Mouse (Mus musculus) gastrocnemius, postnatal 25 days (tissue): ENCODE data around the gene Mob3b. TPM values are rescaled to one million over a fixed set of nuclear protein-coding genes. Genes with fewer than 3 reads are reported as not detected.

Experiments
- DNase-seq: peaks from one replicate; pipeline ENCODE4 v3.0.0; 2022
- total RNA-seq, 2 experiments: library from RNA; stranded (reverse); gene quantifications; 1 replicate in 1 of 2; 2 replicates in 1 of 2; pipeline ENCODE4 v1.2.3; 2021

Mob3b gene
- total RNA-seq, 2 experiments from 2014 or later = 0.96 to 1.4 TPM

- no peak for DNase-seq
These were observed 10.7 kb downstream of the Mob3b start for GRCm38 (mm10) chr4:35146597-35146996.

DNA sequence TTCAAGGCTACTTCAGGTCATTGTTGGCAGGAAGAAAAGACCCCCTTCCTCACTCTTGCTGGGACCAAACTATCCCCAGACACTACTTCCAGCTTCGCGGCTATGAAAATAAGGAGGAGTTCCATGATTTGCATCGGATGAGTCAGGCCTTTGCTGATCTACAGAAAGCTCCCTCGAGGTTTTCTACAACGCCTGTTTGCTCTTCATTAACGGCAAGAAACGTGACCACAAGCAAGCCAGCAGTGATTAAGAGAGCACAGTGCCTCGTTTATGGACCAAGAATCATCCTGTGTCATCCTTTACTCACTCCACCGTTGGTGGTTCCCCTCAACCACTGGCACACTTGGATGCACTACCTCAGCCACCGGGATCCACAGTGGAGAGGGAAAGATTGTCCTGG, 11.6 kb downstream of the Mob3b start:
- no peak for DNase-seq

- DNase-seq = peak; percentile 45
These were observed 13.7 kb downstream of the Mob3b start for GRCm38 (mm10) chr4:35143472-35144102.

DNA sequence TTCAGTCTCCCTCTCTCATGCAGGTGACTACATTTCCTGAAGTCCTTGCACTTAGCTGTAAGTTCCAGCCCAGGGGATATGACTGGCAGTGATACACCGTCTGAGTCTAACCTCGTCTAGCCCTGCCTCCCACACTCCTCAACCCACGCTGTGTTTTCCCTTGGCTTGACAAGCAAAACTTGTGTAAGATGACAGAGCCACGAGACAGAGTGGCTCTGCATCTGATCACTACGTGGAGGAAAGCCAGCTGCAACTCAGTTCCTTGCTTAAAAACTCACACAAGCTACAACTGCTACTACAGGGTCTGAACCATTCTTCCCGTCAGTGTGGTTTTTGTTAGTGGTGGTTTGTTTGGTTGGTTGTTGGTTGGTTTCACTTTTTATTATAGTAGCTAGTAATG, 17.0 kb downstream of the Mob3b start:
- no peak for DNase-seq

- DNase-seq = no peak
These were observed 19.2 kb downstream of the Mob3b start for GRCm38 (mm10) chr4:35138077-35138476.

GRCm38 (mm10) chr4:35136996-35137395, 20.3 kb downstream of the Mob3b start:
- DNase-seq = no peak

DNA sequence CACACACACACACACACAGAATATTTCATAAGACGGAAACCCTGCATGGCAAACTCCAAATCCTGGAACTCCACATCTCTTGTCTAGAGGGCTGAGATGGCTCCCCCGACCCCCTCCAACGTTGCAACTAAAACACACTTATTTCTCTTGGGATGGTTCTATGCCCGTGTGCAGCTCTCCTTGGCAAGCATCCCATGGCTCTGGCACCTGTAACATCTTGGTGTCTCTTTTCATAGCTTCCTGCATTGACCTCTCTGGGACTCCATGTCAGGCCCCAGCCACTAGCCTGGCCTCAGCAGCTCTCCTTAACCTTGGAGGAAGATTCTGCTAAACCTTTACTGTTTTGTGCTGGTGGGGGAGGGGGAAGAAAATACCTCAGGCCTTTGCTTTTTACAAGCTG, 21.5 kb downstream of the Mob3b start:
- DNase-seq = no peak

DNA sequence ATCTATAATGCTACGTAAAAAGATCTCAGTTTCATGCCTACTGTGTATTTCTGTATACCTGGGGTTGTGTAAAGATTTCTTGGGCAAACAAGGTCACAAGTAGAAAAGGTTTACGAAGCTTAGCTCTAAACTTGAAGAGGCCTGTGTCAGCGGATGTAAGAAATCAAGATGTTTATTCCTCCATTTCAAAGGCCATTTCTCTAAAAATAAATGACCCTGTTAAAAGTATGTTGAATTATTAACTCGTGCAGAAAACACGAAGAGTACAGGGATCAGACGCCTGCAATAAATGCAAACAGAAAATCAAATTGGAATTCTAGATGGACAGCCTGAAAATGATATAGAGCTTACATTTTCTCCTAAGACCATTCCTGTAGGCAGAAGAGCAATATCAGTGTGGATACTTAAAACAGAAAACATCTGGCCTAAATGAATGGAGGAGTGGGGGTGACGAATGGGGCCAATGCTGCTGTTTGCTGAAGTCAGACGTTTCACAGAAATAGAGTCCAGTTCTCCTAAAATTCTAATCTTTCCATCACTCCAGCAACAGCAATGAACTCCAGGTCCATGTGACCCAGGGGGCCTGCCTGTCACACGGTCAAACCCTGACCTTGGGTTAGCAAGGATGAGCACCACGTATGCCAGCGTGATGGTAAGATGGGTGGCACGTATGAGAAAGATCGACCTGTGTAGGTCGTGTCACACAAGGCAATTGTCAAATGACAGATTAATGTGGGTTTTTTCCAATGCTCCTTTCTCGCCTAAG, 22.3 kb downstream of the Mob3b start:
- no peak for DNase-seq

GRCm38 (mm10) chr4:35133411-35133810, 23.9 kb downstream of the Mob3b start:
- DNase-seq = no peak

DNA sequence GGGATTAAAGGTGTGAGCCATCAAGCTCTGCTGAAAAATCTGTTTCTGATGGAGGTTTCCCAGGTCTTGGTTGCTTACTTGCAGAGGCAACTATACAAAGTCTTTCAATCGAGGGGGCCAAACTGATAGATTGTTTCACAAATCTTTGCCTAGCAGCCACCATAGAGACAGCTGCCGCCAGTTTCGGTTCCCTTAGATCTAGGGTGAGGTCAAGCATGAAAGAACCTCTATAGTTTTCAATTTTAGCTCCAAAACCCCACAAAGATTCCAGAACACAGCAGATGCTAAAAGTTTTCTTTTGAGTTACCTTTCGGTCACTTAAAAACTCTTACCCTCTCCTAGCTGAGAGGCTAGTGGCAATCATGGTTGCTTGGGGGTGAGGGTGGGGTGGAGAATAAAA, 25.7 kb downstream of the Mob3b start:
- no peak for DNase-seq

GRCm38 (mm10) chr4:35130411-35130948, 26.8 kb downstream of the Mob3b start:
- DNase-seq = no peak

- DNase-seq = no peak
These were observed 29.5 kb downstream of the Mob3b start for GRCm38 (mm10) chr4:35127759-35128158.

- no peak for DNase-seq
These were observed 30.5 kb downstream of the Mob3b start for GRCm38 (mm10) chr4:35126776-35127175.

GRCm38 (mm10) chr4:35125299-35125777, 31.9 kb downstream of the Mob3b start:
- DNase-seq = no peak

GRCm38 (mm10) chr4:35124027-35124426, 33.3 kb downstream of the Mob3b start:
- DNase-seq = no peak

DNA sequence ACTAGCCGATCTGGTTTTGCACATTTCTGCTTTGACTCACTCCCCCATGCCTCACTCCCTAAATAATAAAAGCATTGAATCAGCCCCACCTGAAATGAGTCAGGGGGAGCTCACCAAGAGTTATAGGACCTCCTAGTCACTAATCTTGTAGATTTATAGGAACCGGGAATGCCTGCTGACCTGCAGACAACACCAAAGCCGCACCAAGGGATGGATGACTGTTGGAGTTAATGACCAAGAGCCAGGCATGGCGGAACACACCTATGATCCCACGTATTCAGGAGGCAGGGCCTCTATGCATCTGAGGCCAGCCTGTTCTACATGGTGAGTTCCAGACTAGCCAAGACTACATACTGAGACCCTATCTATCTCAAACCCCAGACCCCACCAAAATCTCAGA, 34.2 kb downstream of the Mob3b start:
- DNase-seq = no peak

GRCm38 (mm10) chr4:35121060-35121459, 36.2 kb downstream of the Mob3b start:
- DNase-seq = no peak

DNA sequence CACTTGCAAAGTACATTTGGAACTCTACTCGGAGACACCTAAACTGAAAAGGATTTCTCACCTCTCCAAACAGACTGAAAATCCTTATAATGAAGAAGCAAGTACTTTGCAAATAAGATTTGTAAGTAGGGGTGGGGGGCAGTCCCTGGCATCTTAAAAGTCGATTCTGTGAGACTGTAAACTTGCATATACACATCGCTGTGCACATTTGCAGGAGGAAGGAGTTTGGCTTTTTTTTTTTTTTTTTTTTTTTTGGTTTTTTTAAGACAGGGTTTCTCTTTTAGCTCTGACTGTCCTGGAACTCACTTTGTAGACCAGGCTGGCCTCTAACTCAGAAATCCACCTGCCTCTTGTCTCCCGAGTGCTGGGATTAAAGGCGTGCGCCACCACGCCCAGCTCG, 36.7 kb downstream of the Mob3b start:
- DNase-seq = no peak

GRCm38 (mm10) chr4:35120159-35120558, 37.1 kb downstream of the Mob3b start:
- no peak for DNase-seq

DNA sequence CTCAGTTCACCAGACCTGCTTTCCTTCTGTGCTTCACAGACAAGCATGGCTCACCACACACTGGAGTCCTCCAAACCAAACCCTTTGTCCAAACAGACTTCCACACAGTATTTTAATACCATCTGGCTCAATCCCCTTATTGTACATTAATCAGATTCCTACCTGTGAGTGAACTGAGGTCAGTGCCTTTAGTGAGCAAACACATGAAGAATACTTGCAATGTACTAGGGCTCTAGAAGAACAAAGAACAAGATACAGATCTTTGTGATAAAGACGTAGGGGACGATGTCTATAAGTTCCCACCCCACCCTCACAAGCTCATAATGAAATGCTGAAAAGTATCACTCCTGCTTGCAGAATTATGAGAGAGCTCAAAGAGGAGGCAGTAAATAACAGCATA, 38.4 kb downstream of the Mob3b start:
- no peak for DNase-seq

DNA sequence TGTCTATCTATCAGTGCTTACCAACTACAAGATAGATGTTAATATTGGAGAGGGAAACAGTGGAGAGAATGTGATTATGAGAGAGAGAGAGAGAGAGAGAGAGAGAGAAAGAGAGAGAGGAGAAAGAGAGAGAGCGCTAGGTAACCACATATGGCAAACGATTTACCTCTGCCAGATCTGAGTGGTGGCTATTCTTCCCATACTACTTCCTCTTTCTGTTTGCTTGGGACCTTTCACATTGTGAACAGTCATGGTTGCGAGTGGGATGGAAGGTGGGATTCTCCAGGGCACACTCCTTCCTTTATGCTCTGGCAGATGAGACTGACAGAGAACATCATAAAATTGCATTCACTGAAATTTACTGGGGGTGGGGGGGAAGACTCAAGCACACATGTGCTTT, 40.1 kb downstream of the Mob3b start:
- no peak for DNase-seq

DNA sequence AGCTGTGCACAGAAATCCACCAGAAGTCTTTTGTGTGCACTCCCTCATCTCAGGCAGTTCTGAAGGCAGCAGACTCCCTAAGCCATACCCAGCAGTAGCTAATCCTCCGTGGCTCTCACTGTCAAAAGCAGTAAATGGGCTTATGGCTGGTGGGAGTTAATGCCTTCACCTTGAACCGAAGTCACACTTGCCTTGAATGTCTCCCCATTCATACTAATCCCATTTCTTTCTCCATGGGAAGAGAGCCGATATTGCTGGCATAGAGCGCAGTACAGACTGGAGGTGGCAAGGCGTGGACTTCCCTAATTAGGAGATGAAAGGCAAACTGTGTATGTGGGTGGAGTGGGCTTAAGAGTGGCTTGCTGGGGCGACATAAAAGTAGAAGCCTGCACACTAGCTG, 41.4 kb downstream of the Mob3b start:
- DNase-seq = no peak

DNA sequence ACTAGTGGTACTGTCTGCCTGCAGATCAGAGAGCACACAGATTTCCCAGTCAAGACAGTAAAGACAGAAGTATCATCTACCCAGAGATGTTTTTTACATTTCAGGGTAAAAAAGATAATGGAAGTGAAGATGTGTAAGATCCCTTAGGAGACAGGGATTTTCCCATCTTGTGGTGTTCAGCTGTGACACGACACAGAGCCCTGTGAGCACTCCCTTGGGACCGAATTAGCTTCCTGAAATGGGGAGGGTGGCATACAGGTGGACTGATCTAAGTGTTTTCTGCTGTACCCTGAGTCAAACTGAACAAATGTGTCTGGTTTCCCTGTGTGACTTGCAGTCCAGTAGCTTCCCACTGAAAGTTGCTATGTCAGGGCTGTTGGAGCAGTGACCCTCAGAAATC, 42.3 kb downstream of the Mob3b start:
- DNase-seq = no peak
